Mouse (Mus musculus): ENCODE results near the gene Zfp975.
A peak's percentile ranks its signal among the peaks of the same experiment; 100 is the strongest.
"Not testable (repeated sequence)": the region's sequence is repeated elsewhere in the genome, so short reads cannot be mapped to it uniquely, and the experiment has no call there.

Gene Zfp975

GRCm38 (mm10) chr7:42692362-42693158 lies at the start of gene Zfp975:
Gene Zfp975, minus strand, starts transcription at chr7:42692742.
- DNase-seq (ENCODE audit: low read depth, low spot score): peak; percentile 87

- no peak for DNase-seq (ENCODE audit: low read depth, low spot score)
These were observed 46.1 kb upstream of the Zfp975 start for GRCm38 (mm10) chr7:42738536-42739210.

- DNase-seq (ENCODE audit: low read depth, low spot score): not testable (repeated sequence)
These were observed 34.4 kb upstream of the Zfp975 start, which contains the start of gene Gm17067 for GRCm38 (mm10) chr7:42726917-42727316. Gene Gm17067, minus strand, starts transcription at chr7:42727017.

- not testable (repeated sequence) for DNase-seq (ENCODE audit: low read depth, low spot score)
These were observed 709 bp upstream of the Zfp975 start for GRCm38 (mm10) chr7:42693251-42693650.

- DNase-seq (ENCODE audit: low read depth, low spot score): not testable (repeated sequence)
These were observed 12.5 kb downstream of the Zfp975 start for GRCm38 (mm10) chr7:42680081-42680480.

- not testable (repeated sequence) for DNase-seq (ENCODE audit: low read depth, low spot score)
These were observed 12.9 kb downstream of the Zfp975 start for GRCm38 (mm10) chr7:42679646-42680045.

- DNase-seq (ENCODE audit: low read depth, low spot score): not testable (repeated sequence)
These were observed 32.4 kb downstream of the Zfp975 start for GRCm38 (mm10) chr7:42660140-42660539.

GRCm38 (mm10) chr7:42655211-42655610 lies 37.3 kb downstream of the Zfp975 start:
- DNase-seq (ENCODE audit: low read depth, low spot score): not testable (repeated sequence)

GRCm38 (mm10) chr7:42643120-42643620 lies 49.4 kb downstream of the Zfp975 start:
- DNase-seq (ENCODE audit: low read depth, low spot score): not testable (repeated sequence)

GRCm38 (mm10) chr7:42642152-42643115 lies 50.1 kb downstream of the Zfp975 start, which contains the start of gene Zfp976:
Gene Zfp976, minus strand, starts transcription at chr7:42642588.
- peak; percentile 12 for DNase-seq (ENCODE audit: low read depth, low spot score)

- not testable (repeated sequence) for DNase-seq (ENCODE audit: low read depth, low spot score)
These were observed 61.5 kb downstream of the Zfp975 start for GRCm38 (mm10) chr7:42631031-42631430.
